Mouse (Mus musculus): ENCODE data around the gene Dlgap1. TPM values are rescaled to one million over a fixed set of nuclear protein-coding genes. Genes with fewer than 3 reads are reported as not detected.
A peak's percentile ranks its signal among the peaks of the same experiment; 100 is the strongest.

Dlgap1 gene
- polyA plus RNA-seq, 1 experiment from 2014 or later = 3.7 TPM

GRCm38 (mm10) chr17:70594277-70594676 is 625.4 kb downstream of the Dlgap1 start:
- H3K4me1 ChIP-seq (ENCODE audit: control insufficient read depth, insufficient read depth, low read length) = no peaks in the 10 kb centered on the region
- no peak overlapping the region for H3K27ac ChIP-seq (replicated peaks; ENCODE audit: low read depth, low read length)
- H3K36me3 ChIP-seq (ENCODE audit: control insufficient read depth, insufficient read depth, low read length) = no peaks in the 10 kb centered on the region
- H3K4me3 ChIP-seq (ENCODE audit: low read depth, low read length) = no peak overlapping the region
- H3K9ac ChIP-seq (ENCODE audit: low read depth, low read length) = no peak overlapping the region
- WGBS = 78% methylated on average over 1 of the region's 1 CpGs
- no peak for ATAC-seq (ENCODE audit: low read depth)
- H3K9me3 ChIP-seq (ENCODE audit: control insufficient read depth, low read length) = no peaks in the 10 kb centered on the region
- no peak overlapping the region for H3K4me2 ChIP-seq (ENCODE audit: low read depth, low read length)
- DNase-seq (ENCODE audit: low spot score) = no peak
- no peaks in the 10 kb centered on the region for H3K27me3 ChIP-seq (replicated peaks; ENCODE audit: control insufficient read depth, insufficient read depth, low read length)

- DNase-seq (ENCODE audit: low spot score) (no peak), ATAC-seq (ENCODE audit: low read depth) (no peak)
- no peaks in the 10 kb centered on the region for H3K36me3 ChIP-seq (ENCODE audit: control insufficient read depth, insufficient read depth, low read length)
- H3K4me2 ChIP-seq (ENCODE audit: low read depth, low read length) = no peak overlapping the region
- H3K27ac ChIP-seq (replicated peaks; ENCODE audit: low read depth, low read length) = no peak overlapping the region
- no peak overlapping the region for H3K4me3 ChIP-seq (ENCODE audit: low read depth, low read length)
- WGBS = 91% methylated on average over 2 of the region's 2 CpGs
- H3K9me3 ChIP-seq (ENCODE audit: control insufficient read depth, low read length) = no peaks in the 10 kb centered on the region
- no peaks in the 10 kb centered on the region for H3K4me1 ChIP-seq (ENCODE audit: control insufficient read depth, insufficient read depth, low read length)
- H3K9ac ChIP-seq (ENCODE audit: low read depth, low read length) = no peak overlapping the region
- H3K27me3 ChIP-seq (replicated peaks; ENCODE audit: control insufficient read depth, insufficient read depth, low read length) = no peaks in the 10 kb centered on the region
These were observed 627.5 kb downstream of the Dlgap1 start for GRCm38 (mm10) chr17:70596326-70596725.

- DNase-seq (ENCODE audit: low spot score) (no peak), ATAC-seq (ENCODE audit: low read depth) (no peak)
- H3K4me3 ChIP-seq (ENCODE audit: low read depth, low read length) = no peak overlapping the region
- no peaks in the 10 kb centered on the region for H3K27me3 ChIP-seq (replicated peaks; ENCODE audit: control insufficient read depth, insufficient read depth, low read length)
- H3K4me2 ChIP-seq (ENCODE audit: low read depth, low read length) = no peak overlapping the region
- H3K4me1 ChIP-seq (ENCODE audit: control insufficient read depth, insufficient read depth, low read length) = no peaks in the 10 kb centered on the region
- no peak overlapping the region for H3K9ac ChIP-seq (ENCODE audit: low read depth, low read length)
- 73% methylated on average over 6 of the region's 6 CpGs for WGBS
- H3K9me3 ChIP-seq (ENCODE audit: control insufficient read depth, low read length) = no peaks in the 10 kb centered on the region
- no peak overlapping the region for H3K27ac ChIP-seq (replicated peaks; ENCODE audit: low read depth, low read length)
- no peaks in the 10 kb centered on the region for H3K36me3 ChIP-seq (ENCODE audit: control insufficient read depth, insufficient read depth, low read length)
These were observed 631.6 kb downstream of the Dlgap1 start for GRCm38 (mm10) chr17:70600462-70600861.

GRCm38 (mm10) chr17:70602051-70602450 is 633.2 kb downstream of the Dlgap1 start:
- no peak for DNase-seq (ENCODE audit: low spot score)
- Histone ChIP-seq H3K9ac (ENCODE audit: low read depth, low read length) (no peak overlapping the region), H3K27me3 (replicated peaks; ENCODE audit: control insufficient read depth, insufficient read depth, low read length) (no peaks in the 10 kb centered on the region), H3K4me1 (ENCODE audit: control insufficient read depth, insufficient read depth, low read length) (no peaks in the 10 kb centered on the region), H3K4me2 (ENCODE audit: low read depth, low read length) (no peak overlapping the region), H3K9me3 (ENCODE audit: control insufficient read depth, low read length) (no peaks in the 10 kb centered on the region), H3K4me3 (ENCODE audit: low read depth, low read length) (no peak overlapping the region), H3K36me3 (ENCODE audit: control insufficient read depth, insufficient read depth, low read length) (no peaks in the 10 kb centered on the region), H3K27ac (replicated peaks; ENCODE audit: low read depth, low read length) (no peak overlapping the region)
- WGBS = 82% methylated on average over 7 of the region's 7 CpGs
- ATAC-seq (ENCODE audit: low read depth) = no peak

- no peak overlapping the region for H3K9ac ChIP-seq (ENCODE audit: low read depth, low read length)
- H3K36me3 ChIP-seq (ENCODE audit: control insufficient read depth, insufficient read depth, low read length) = no peaks in the 10 kb centered on the region
- H3K9me3 ChIP-seq (ENCODE audit: control insufficient read depth, low read length) = no peaks in the 10 kb centered on the region
- ATAC-seq (ENCODE audit: low read depth) (no peak), DNase-seq (ENCODE audit: low spot score) (no peak)
- no peak overlapping the region for H3K4me3 ChIP-seq (ENCODE audit: low read depth, low read length)
- H3K27me3 ChIP-seq (replicated peaks; ENCODE audit: control insufficient read depth, insufficient read depth, low read length) = no peaks in the 10 kb centered on the region
- no peak overlapping the region for H3K4me2 ChIP-seq (ENCODE audit: low read depth, low read length)
- H3K4me1 ChIP-seq (ENCODE audit: control insufficient read depth, insufficient read depth, low read length) = no peaks in the 10 kb centered on the region
- no peak overlapping the region for H3K27ac ChIP-seq (replicated peaks; ENCODE audit: low read depth, low read length)
- WGBS = 85% methylated on average over 5 of the region's 5 CpGs
These were observed 636.8 kb downstream of the Dlgap1 start for GRCm38 (mm10) chr17:70605659-70606058.

GRCm38 (mm10) chr17:70612171-70612570 is 643.3 kb downstream of the Dlgap1 start:
- H3K4me3 ChIP-seq (ENCODE audit: low read depth, low read length) = no peak overlapping the region
- no peak overlapping the region for H3K27ac ChIP-seq (replicated peaks; ENCODE audit: low read depth, low read length)
- ATAC-seq (ENCODE audit: low read depth) = no peak
- H3K9ac ChIP-seq (ENCODE audit: low read depth, low read length) = no peak overlapping the region
- DNase-seq (ENCODE audit: low spot score) = no peak
- no peak overlapping the region for H3K4me2 ChIP-seq (ENCODE audit: low read depth, low read length)
- no peaks in the 10 kb centered on the region for H3K4me1 ChIP-seq (ENCODE audit: control insufficient read depth, insufficient read depth, low read length)
- H3K36me3 ChIP-seq (ENCODE audit: control insufficient read depth, insufficient read depth, low read length) = no peaks in the 10 kb centered on the region
- H3K9me3 ChIP-seq (ENCODE audit: control insufficient read depth, low read length) = no peaks in the 10 kb centered on the region
- 69% methylated on average over 6 of the region's 6 CpGs for WGBS
- H3K27me3 ChIP-seq (replicated peaks; ENCODE audit: control insufficient read depth, insufficient read depth, low read length) = no peaks in the 10 kb centered on the region

GRCm38 (mm10) chr17:70613897-70614296 is 645.0 kb downstream of the Dlgap1 start:
- WGBS = 83% methylated on average over 7 of the region's 7 CpGs
- no peaks in the 10 kb centered on the region for H3K36me3 ChIP-seq (ENCODE audit: control insufficient read depth, insufficient read depth, low read length)
- no peaks in the 10 kb centered on the region for H3K27me3 ChIP-seq (replicated peaks; ENCODE audit: control insufficient read depth, insufficient read depth, low read length)
- no peaks in the 10 kb centered on the region for H3K4me1 ChIP-seq (ENCODE audit: control insufficient read depth, insufficient read depth, low read length)
- peak; percentile 13 for DNase-seq (ENCODE audit: low spot score)
- H3K9ac ChIP-seq (ENCODE audit: low read depth, low read length) = no peak overlapping the region
- H3K9me3 ChIP-seq (ENCODE audit: control insufficient read depth, low read length) = no peaks in the 10 kb centered on the region
- H3K27ac ChIP-seq (replicated peaks; ENCODE audit: low read depth, low read length) = no peak overlapping the region
- no peak overlapping the region for H3K4me3 ChIP-seq (ENCODE audit: low read depth, low read length)
- no peak overlapping the region for H3K4me2 ChIP-seq (ENCODE audit: low read depth, low read length)
- ATAC-seq (ENCODE audit: low read depth) = no peak

GRCm38 (mm10) chr17:70614407-70615060 is 645.7 kb downstream of the Dlgap1 start:
- ATAC-seq (ENCODE audit: low read depth) (no peak), DNase-seq (ENCODE audit: low spot score) (no peak)
- no peaks in the 10 kb centered on the region for H3K36me3 ChIP-seq (ENCODE audit: control insufficient read depth, insufficient read depth, low read length)
- H3K9me3 ChIP-seq (ENCODE audit: control insufficient read depth, low read length) = no peaks in the 10 kb centered on the region
- H3K9ac ChIP-seq (ENCODE audit: low read depth, low read length) = no peak overlapping the region
- WGBS = 54% methylated on average over 5 of the region's 5 CpGs
- H3K4me2 ChIP-seq (ENCODE audit: low read depth, low read length) = no peak overlapping the region
- no peaks in the 10 kb centered on the region for H3K27me3 ChIP-seq (replicated peaks; ENCODE audit: control insufficient read depth, insufficient read depth, low read length)
- H3K4me1 ChIP-seq (ENCODE audit: control insufficient read depth, insufficient read depth, low read length) = no peaks in the 10 kb centered on the region
- H3K27ac ChIP-seq (replicated peaks; ENCODE audit: low read depth, low read length) = no peak overlapping the region
- H3K4me3 ChIP-seq (ENCODE audit: low read depth, low read length) = no peak overlapping the region

GRCm38 (mm10) chr17:70622493-70622892 is 653.6 kb downstream of the Dlgap1 start:
- H3K9ac ChIP-seq (ENCODE audit: low read depth, low read length) = no peak overlapping the region
- H3K27ac ChIP-seq (replicated peaks; ENCODE audit: low read depth, low read length) = no peak overlapping the region
- 74% methylated on average over 8 of the region's 8 CpGs for WGBS
- no peak for ATAC-seq (ENCODE audit: low read depth)
- H3K9me3 ChIP-seq (ENCODE audit: control insufficient read depth, low read length) = no peaks in the 10 kb centered on the region
- DNase-seq (ENCODE audit: low spot score) = no peak
- no peaks in the 10 kb centered on the region for H3K36me3 ChIP-seq (ENCODE audit: control insufficient read depth, insufficient read depth, low read length)
- H3K4me3 ChIP-seq (ENCODE audit: low read depth, low read length) = no peak overlapping the region
- no peak overlapping the region for H3K4me2 ChIP-seq (ENCODE audit: low read depth, low read length)
- H3K27me3 ChIP-seq (replicated peaks; ENCODE audit: control insufficient read depth, insufficient read depth, low read length) = no peaks in the 10 kb centered on the region
- H3K4me1 ChIP-seq (ENCODE audit: control insufficient read depth, insufficient read depth, low read length) = no peaks in the 10 kb centered on the region

All from embryonic facial prominence, embryonic 14.5 days (tissue).